Mouse (Mus musculus) cerebellum, adult 2 months (tissue): ENCODE measurements at regions not wholly inside any gene's neighbourhood (a gene's known extent, or its start where the extent isn't known, plus 50 kb on each side); places are given as distances from the start of the nearest gene placed in this dataset.

Experiments
- DNase-seq, 2 experiments: peaks; one replicate each; pipeline ENCODE4 v3.0.0; 2021
- H3K27ac ChIP-seq: fragments of 200-500 bp; 2 replicates; pipeline ENCODE4 v1.5.1; 2012; ENCODE audit warnings: low read length, control low read depth, inconsistent platforms; ENCODE audit not compliant: insufficient read depth
- H3K27me3 ChIP-seq: fragments of 200-500 bp; 2 replicates; pipeline ENCODE4 v1.6.1; 2012; ENCODE audit warnings: inconsistent platforms, mild to moderate bottlenecking, low read length, moderate library complexity; ENCODE audit not compliant: control insufficient read depth, insufficient read depth
- H3K4me1 ChIP-seq: fragments of 200-500 bp; 2 replicates; pipeline ENCODE4 v1.6.1; 2011; ENCODE audit warnings: low read length; ENCODE audit not compliant: control insufficient read depth, insufficient read depth
- H3K4me3 ChIP-seq: fragments of 200-500 bp; replicated peaks from 2 replicates; pipeline ENCODE3; 2011; ENCODE audit warnings: mild to moderate bottlenecking, low read depth, low read length, control low read depth; ENCODE audit not compliant: insufficient read depth
- CTCF ChIP-seq: fragments of 200-500 bp; IDR thresholded peaks from 2 replicates; pipeline ENCODE4 v1.5.1; 2011; ENCODE audit warnings: low read depth, mild to moderate bottlenecking, control low read depth, low read length, moderate library complexity, borderline replicate concordance; ENCODE audit not compliant: insufficient read depth
- POLR2A ChIP-seq: fragments of 200-500 bp; IDR thresholded peaks from 2 replicates; pipeline ENCODE4 v1.6.1; 2011; ENCODE audit warnings: low read length, control low read depth, borderline replicate concordance; ENCODE audit not compliant: insufficient read depth
- WGBS: fragments of 180-500 bp; shearing (Covaris S2); methylation state at CpG from one replicate; pipeline ENCODE4 v1.1.7; 2018; 5-methylcytosine and 5-hydroxymethylcytosine counted together

GRCm38 (mm10) chr2:51007409-51008250 lies 141.3 kb downstream of the Rnd3 start:
- WGBS = 51% methylated on average over 11 of the region's 11 CpGs
- H3K27me3 ChIP-seq = no peaks in the 10 kb centered on the region
- TF ChIP-seq POLR2A = no peak
- no peak for TF ChIP-seq CTCF
- H3K4me3 ChIP-seq = no peak overlapping the region
- H3K27ac ChIP-seq = no peak overlapping the region
- DNase-seq = no peak
- no peaks in the 10 kb centered on the region for H3K4me1 ChIP-seq

- no peak overlapping the region for H3K27ac ChIP-seq
Measured at GRCm38 (mm10) chr2:51006818-51007217, 142.1 kb downstream of the Rnd3 start.

GRCm38 (mm10) chr2:51001548-51001947 lies 147.4 kb downstream of the Rnd3 start:
- no peak overlapping the region for H3K27ac ChIP-seq
- TF ChIP-seq POLR2A (no peak), CTCF (no peak)
- no peaks in the 10 kb centered on the region for H3K27me3 ChIP-seq
- no peaks in the 10 kb centered on the region for H3K4me1 ChIP-seq
- 75% methylated on average over 5 of the region's 5 CpGs for WGBS
- no peak for DNase-seq
- no peak overlapping the region for H3K4me3 ChIP-seq

More at GRCm38 (mm10) chr2:51006818-51007217, 142.1 kb downstream of the Rnd3 start:
- H3K27me3 ChIP-seq = no peaks in the 10 kb centered on the region
- WGBS = 79% methylated on average over 3 of the region's 3 CpGs
- no peak for DNase-seq
- H3K4me3 ChIP-seq = no peak overlapping the region
- no peaks in the 10 kb centered on the region for H3K4me1 ChIP-seq
- no peak for TF ChIP-seq CTCF
- TF ChIP-seq POLR2A = no peak

- DNase-seq = no peak
- H3K27ac ChIP-seq = no peak overlapping the region
- no peak overlapping the region for H3K4me3 ChIP-seq
- WGBS = 84% methylated on average over 2 of the region's 2 CpGs
- no peak for TF ChIP-seq CTCF
- TF ChIP-seq POLR2A = no peak
- H3K4me1 ChIP-seq = no peaks in the 10 kb centered on the region
- H3K27me3 ChIP-seq = no peaks in the 10 kb centered on the region
Measured at GRCm38 (mm10) chr2:50983883-50984410, 165.0 kb downstream of the Rnd3 start.

- H3K27ac ChIP-seq = no peak overlapping the region
- 76% methylated on average over 5 of the region's 5 CpGs for WGBS
- DNase-seq = no peak
- no peak overlapping the region for H3K4me3 ChIP-seq
- TF ChIP-seq POLR2A (no peak), CTCF (no peak)
- H3K4me1 ChIP-seq = no peaks in the 10 kb centered on the region
- H3K27me3 ChIP-seq = no peaks in the 10 kb centered on the region
Measured at GRCm38 (mm10) chr2:50982571-50982970, 166.3 kb downstream of the Rnd3 start.

GRCm38 (mm10) chr2:50978356-50978755 lies 170.6 kb downstream of the Rnd3 start:
- H3K27ac ChIP-seq = no peak overlapping the region
- no peaks in the 10 kb centered on the region for H3K4me1 ChIP-seq
- H3K4me3 ChIP-seq = no peak overlapping the region
- H3K27me3 ChIP-seq = no peaks in the 10 kb centered on the region
- no peak for DNase-seq
- 74% methylated on average over 1 of the region's 1 CpGs for WGBS
- no peak for TF ChIP-seq CTCF
- no peak for TF ChIP-seq POLR2A

- no peak overlapping the region for H3K27ac ChIP-seq
- DNase-seq = peak; percentile 26 to 30
- H3K4me3 ChIP-seq = peak overlapping the region; percentile 53
- WGBS = 10% methylated on average over 14 of the region's 14 CpGs
- TF ChIP-seq CTCF = no peak
- TF ChIP-seq POLR2A = no peak
- no peaks in the 10 kb centered on the region for H3K4me1 ChIP-seq
- no peaks in the 10 kb centered on the region for H3K27me3 ChIP-seq
Measured at GRCm38 (mm10) chr2:50971131-50971825, 177.6 kb downstream of the Rnd3 start.

GRCm38 (mm10) chr2:50968382-50968781 lies 180.5 kb downstream of the Rnd3 start:
- no peak for TF ChIP-seq CTCF
- Histone ChIP-seq H3K27ac (no peak overlapping the region), H3K4me3 (no peak overlapping the region), H3K4me1 (no peaks in the 10 kb centered on the region), H3K27me3 (no peaks in the 10 kb centered on the region)
- no peak for DNase-seq
- WGBS = 39% methylated on average over 4 of the region's 4 CpGs

- no peak for DNase-seq
- no peak for TF ChIP-seq CTCF
- TF ChIP-seq POLR2A = no peak
- Histone ChIP-seq H3K4me3 (no peak overlapping the region), H3K27me3 (no peaks in the 10 kb centered on the region), H3K4me1 (no peaks in the 10 kb centered on the region), H3K27ac (no peak overlapping the region)
- WGBS = 54% methylated on average over 4 of the region's 4 CpGs
Measured at GRCm38 (mm10) chr2:50967826-50968225, 181.1 kb downstream of the Rnd3 start.
